Mouse (Mus musculus) 3134 (cell line): Measurements from ENCODE around the gene Ppfibp1.

Source experiments
- DNase-seq: peaks from one replicate; pipeline ENCODE4 v3.0.0-alpha.2; 2011; ENCODE audit warnings: low spot score; ENCODE audit not compliant: insufficient read length; ENCODE audit errors: extremely low read depth

Gene Ppfibp1

GRCm38 (mm10) chr6:147076878-147077277, 188.6 kb downstream of the Ppfibp1 start:
- DNase-seq, result no peak

- no peak for DNase-seq
Observed at GRCm38 (mm10) chr6:147079919-147080318, 191.6 kb downstream of the Ppfibp1 start.
